Mouse (Mus musculus) heart, embryonic 10.5 days (tissue): ENCODE data around the gene Arhgap27. TPM values are rescaled to one million over a fixed set of nuclear protein-coding genes. Genes with fewer than 3 reads are reported as not detected.
"Not testable (repeated sequence)": the region's sequence is repeated elsewhere in the genome, so short reads cannot be mapped to it uniquely, and the experiment has no call there.

ENCODE experiments used
- DNase-seq: peaks from one replicate; pipeline ENCODE4 v3.0.0-alpha.2; 2017; ENCODE audit warnings: low spot score
- H3K27ac ChIP-seq: fragments of 300-500 bp; sonication (generic); 2 replicates; pipeline ENCODE4 v1.5.1; 2016; ENCODE audit warnings: mild to moderate bottlenecking
- H3K27me3 ChIP-seq: fragments of 300-500 bp; sonication (generic); 2 replicates; pipeline ENCODE4 v1.6.1; 2016; ENCODE audit warnings: mild to moderate bottlenecking; ENCODE audit not compliant: poor library complexity, insufficient read depth, severe bottlenecking
- H3K36me3 ChIP-seq: fragments of 300-500 bp; sonication (generic); 2 replicates; pipeline ENCODE4 v1.6.1; 2016; ENCODE audit warnings: mild to moderate bottlenecking, moderate library complexity
- H3K4me1 ChIP-seq: fragments of 300-500 bp; sonication (generic); 2 replicates; pipeline ENCODE4 v1.6.1; 2016; ENCODE audit warnings: mild to moderate bottlenecking
- H3K4me3 ChIP-seq: fragments of 300-500 bp; sonication (generic); 2 replicates; pipeline ENCODE4 v1.5.1; 2016; ENCODE audit warnings: mild to moderate bottlenecking, moderate library complexity
- H3K9me3 ChIP-seq: fragments of 300-500 bp; sonication (generic); 2 replicates; pipeline ENCODE4 v1.6.1; 2016; ENCODE audit warnings: mild to moderate bottlenecking, moderate library complexity
- WGBS: fragments of 180-500 bp; shearing (Covaris S2); methylation state at CpG from one replicate; pipeline ENCODE4 v1.1.7; 2016; 5-methylcytosine and 5-hydroxymethylcytosine counted together
- polyA plus RNA-seq: library from polyadenylated mRNA; unstranded; fragments of >200 nt; fragmentation: Nextera tagmentation; extraction: Ambion mirVana; gene quantifications from 2 replicates; pipeline ENCODE4 v1.2.1, GENCODE M21; 2016

Arhgap27 gene
- 5.7 and 6.0 TPM in 2 replicates for polyA plus RNA-seq

- Histone ChIP-seq H3K27ac (peak within 1 kb of the TSS; percentile 85), H3K27me3 (peaks cover 76% of the 10 kb centered on the region), H3K4me3 (peak within 1 kb of the TSS; percentile 68), H3K9me3 (no peaks in the 10 kb centered on the region), H3K4me1 (peaks cover 58% of the 10 kb centered on the region), H3K36me3 (peaks cover 25% of the 10 kb centered on the region)
- DNase-seq = no peak
- WGBS = 2% methylated on average over 35 of the region's 35 CpGs
Observed at GRCm38 (mm10) chr11:103363214-103364148, at the start of gene Arhgap27. Gene Arhgap27 (minus strand): TSS chr11:103363692.

GRCm38 (mm10) chr11:103412950-103413423, 49.5 kb upstream of the Arhgap27 start:
- 3% methylated on average over 14 of the region's 14 CpGs for WGBS
- H3K4me1 ChIP-seq = peaks cover 18% of the 10 kb centered on the region
- DNase-seq = no peak
- H3K9me3 ChIP-seq = no peaks in the 10 kb centered on the region
- H3K27me3 ChIP-seq = no peaks in the 10 kb centered on the region; the same call in 1 of the 2 replicates
- peak overlapping the region; percentile 90 for H3K27ac ChIP-seq
- H3K4me3 ChIP-seq = peak overlapping the region; percentile 95
- H3K36me3 ChIP-seq = peaks cover 7% of the 10 kb centered on the region; the same call in 1 of the 2 replicates

DNA sequence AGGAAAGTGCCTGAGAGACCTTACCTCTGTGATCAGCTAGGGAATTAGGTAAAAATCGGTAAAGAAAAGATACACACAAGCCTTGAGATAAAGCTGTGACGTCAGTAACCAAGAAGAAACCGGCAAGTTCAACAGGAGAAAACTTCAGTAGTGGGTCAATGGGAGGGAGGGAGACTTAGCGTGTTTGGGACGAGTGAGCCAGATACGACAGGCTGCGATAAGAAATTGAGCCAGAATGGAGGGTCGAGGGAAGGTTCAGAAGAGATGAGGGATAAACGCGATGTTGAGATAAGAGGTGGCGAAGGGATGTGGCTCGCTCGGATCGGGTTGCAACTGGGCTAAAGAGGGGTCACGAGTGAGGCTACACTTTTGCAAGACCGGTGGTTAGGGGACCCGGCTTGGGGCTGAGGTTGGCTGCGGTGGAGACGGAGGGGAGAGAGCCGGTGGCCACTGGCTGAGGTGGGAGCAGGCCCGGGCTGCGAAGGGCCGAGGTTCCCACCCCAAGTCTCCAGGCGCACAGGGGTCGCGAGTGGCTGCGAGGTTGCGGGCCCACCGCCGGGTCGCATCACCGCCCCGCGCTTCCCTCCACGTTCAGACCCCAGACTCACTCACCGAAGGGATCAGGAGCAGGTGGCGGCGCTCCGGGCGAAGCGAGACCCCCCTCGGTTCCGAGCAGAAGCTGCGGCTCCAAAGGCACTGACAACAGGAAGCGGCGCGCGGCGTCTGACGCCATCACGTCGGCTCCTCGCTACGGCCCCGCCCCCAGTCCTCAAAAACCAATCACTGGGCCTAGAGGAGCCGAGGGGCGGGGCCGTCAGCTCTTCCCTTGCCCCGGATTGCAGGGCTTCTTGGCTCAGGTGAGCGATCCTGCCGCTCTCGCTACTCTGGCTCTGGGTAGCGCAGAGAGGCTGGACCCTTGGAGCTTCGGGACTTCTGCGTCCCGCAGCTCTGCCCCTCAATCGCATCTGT, 48.8 kb upstream of the Arhgap27 start, which contains the start of gene Plekhm1:
Plekhm1 (minus strand) TSS at position 707 of the 969 bp plus-strand sequence.
- H3K36me3 ChIP-seq = peaks cover 7% of the 10 kb centered on the region; the same call in 1 of the 2 replicates
- H3K27me3 ChIP-seq = no peaks in the 10 kb centered on the region; the same call in 1 of the 2 replicates
- no peaks in the 10 kb centered on the region for H3K9me3 ChIP-seq
- peaks cover 18% of the 10 kb centered on the region for H3K4me1 ChIP-seq
- peak; percentile 97 for DNase-seq
- peak within 1 kb of the TSS; percentile 90 for H3K27ac ChIP-seq
- peak within 1 kb of the TSS; percentile 95 for H3K4me3 ChIP-seq
- under 1% methylated on average over 67 of the region's 67 CpGs for WGBS

DNA sequence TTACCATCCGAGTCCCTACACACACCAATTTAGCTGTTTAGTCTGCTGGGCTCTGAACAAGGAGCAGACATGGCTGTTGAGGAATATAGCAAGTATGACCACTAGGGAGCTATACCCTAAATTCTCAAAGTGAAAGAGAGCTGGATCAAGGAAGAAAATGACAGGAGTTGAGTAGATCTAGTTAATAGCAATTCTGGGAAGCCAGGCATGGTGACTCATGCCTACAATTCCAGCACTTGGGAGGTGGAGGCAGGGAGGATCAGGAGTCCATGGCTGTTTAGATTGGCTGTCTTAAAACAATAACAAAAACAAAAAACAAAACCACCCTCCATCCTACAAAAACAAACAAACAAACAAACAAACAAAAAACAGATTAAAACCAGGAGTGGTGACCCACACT, 47.8 kb upstream of the Arhgap27 start:
- peak overlapping the region; percentile 95; the same call in 1 of the 2 replicates for H3K4me3 ChIP-seq
- 84% methylated on average over 1 of the region's 1 CpGs for WGBS
- H3K4me1 ChIP-seq = peaks cover 18% of the 10 kb centered on the region
- no peak overlapping the region for H3K27ac ChIP-seq
- no peaks in the 10 kb centered on the region for H3K27me3 ChIP-seq
- H3K9me3 ChIP-seq = no peaks in the 10 kb centered on the region
- peaks cover 7% of the 10 kb centered on the region; the same call in 1 of the 2 replicates for H3K36me3 ChIP-seq
- no peak for DNase-seq

GRCm38 (mm10) chr11:103408880-103409279, 45.4 kb upstream of the Arhgap27 start:
- WGBS = 91% methylated on average over 13 of the region's 13 CpGs
- DNase-seq = no peak
- H3K4me1 ChIP-seq = peaks cover 18% of the 10 kb centered on the region
- no peak overlapping the region for H3K4me3 ChIP-seq
- no peaks in the 10 kb centered on the region for H3K27me3 ChIP-seq
- H3K36me3 ChIP-seq = peaks cover 13% of the 10 kb centered on the region
- no peak overlapping the region for H3K27ac ChIP-seq
- H3K9me3 ChIP-seq = no peaks in the 10 kb centered on the region

- H3K9me3 ChIP-seq, H3K27ac ChIP-seq, H3K4me3 ChIP-seq, DNase-seq, H3K27me3 ChIP-seq: not testable (repeated sequence)
- Histone ChIP-seq H3K4me1 (peaks cover 12% of the 10 kb centered on the region), H3K36me3 (peaks cover 25% of the 10 kb centered on the region)
- 62% methylated on average over 5 of the region's 5 CpGs for WGBS
Observed at GRCm38 (mm10) chr11:103407136-103407535, 43.6 kb upstream of the Arhgap27 start.

GRCm38 (mm10) chr11:103406551-103406950, 43.1 kb upstream of the Arhgap27 start:
- Histone ChIP-seq H3K4me1 (peaks cover 7% of the 10 kb centered on the region), H3K9me3 (no peaks in the 10 kb centered on the region), H3K27ac (no peak overlapping the region), H3K4me3 (no peak overlapping the region), H3K36me3 (peaks cover 25% of the 10 kb centered on the region), H3K27me3 (no peaks in the 10 kb centered on the region)
- 74% methylated on average over 7 of the region's 7 CpGs for WGBS
- DNase-seq = no peak

- H3K4me3 ChIP-seq = no peak overlapping the region
- 89% methylated on average over 1 of the region's 1 CpGs for WGBS
Observed at GRCm38 (mm10) chr11:103405814-103406213, 42.3 kb upstream of the Arhgap27 start.

GRCm38 (mm10) chr11:103404618-103405017, 41.1 kb upstream of the Arhgap27 start:
- no peaks in the 10 kb centered on the region for H3K27me3 ChIP-seq
- no peak for DNase-seq
- no peak overlapping the region for H3K27ac ChIP-seq
- H3K4me1 ChIP-seq = no peaks in the 10 kb centered on the region
- H3K9me3 ChIP-seq = no peaks in the 10 kb centered on the region
- peaks cover 25% of the 10 kb centered on the region for H3K36me3 ChIP-seq
- H3K4me3 ChIP-seq = no peak overlapping the region

More at GRCm38 (mm10) chr11:103405814-103406213, 42.3 kb upstream of the Arhgap27 start:
- Histone ChIP-seq H3K27me3 (no peaks in the 10 kb centered on the region), H3K4me1 (peaks cover 1% of the 10 kb centered on the region; the same call in 1 of the 2 replicates), H3K9me3 (no peaks in the 10 kb centered on the region), H3K27ac (no peak overlapping the region), H3K36me3 (peaks cover 25% of the 10 kb centered on the region)
- no peak for DNase-seq

- H3K27me3 ChIP-seq = no peaks in the 10 kb centered on the region
- 60% methylated on average over 4 of the region's 4 CpGs for WGBS
- H3K36me3 ChIP-seq = peaks cover 20% of the 10 kb centered on the region
- H3K27ac ChIP-seq = no peak overlapping the region
- DNase-seq = no peak
- no peak overlapping the region for H3K4me3 ChIP-seq
- no peaks in the 10 kb centered on the region for H3K9me3 ChIP-seq
- no peaks in the 10 kb centered on the region for H3K4me1 ChIP-seq
Observed at GRCm38 (mm10) chr11:103403776-103404175, 40.3 kb upstream of the Arhgap27 start.

DNA sequence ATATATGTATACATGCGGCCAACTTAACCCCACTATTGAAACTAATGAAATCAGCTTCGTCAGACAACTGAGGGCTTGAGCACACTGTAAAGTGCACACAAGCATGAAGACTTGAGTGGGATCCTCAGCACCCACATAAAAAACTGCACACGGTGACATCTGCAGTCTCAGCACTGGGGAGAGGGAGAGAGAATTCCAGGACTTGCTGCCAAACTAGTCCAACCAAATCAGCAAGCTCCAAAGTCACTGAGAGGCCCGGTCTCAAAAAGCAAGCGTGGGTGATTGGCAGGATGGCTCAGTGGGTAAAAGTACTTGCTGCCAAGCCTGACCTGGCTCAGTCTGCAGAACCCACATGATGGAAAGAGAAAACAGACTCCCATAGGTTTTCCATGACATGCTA, 39.2 kb upstream of the Arhgap27 start:
- 94% methylated on average over 5 of the region's 5 CpGs for WGBS
- DNase-seq = no peak
- no peaks in the 10 kb centered on the region for H3K4me1 ChIP-seq

DNA sequence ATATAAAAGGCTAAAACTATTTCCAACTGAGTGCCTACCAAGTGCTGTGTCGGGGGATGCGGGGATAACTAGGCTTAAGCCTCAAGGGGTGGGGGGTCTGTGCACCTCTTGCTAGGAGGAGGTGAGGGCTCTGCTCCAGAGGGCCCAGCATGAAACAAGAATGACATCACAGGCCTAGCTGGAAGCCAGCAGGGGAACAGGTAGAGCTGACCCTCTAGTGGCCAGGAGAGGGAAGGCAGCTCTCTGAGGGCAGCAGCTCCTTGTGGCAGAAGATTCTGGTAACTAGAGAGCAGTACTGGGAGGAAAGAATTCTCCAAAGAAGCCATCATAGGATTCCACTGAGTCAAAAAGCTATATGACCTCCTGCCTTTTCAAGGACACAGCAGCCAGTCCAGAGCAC, 38.7 kb upstream of the Arhgap27 start:
- Histone ChIP-seq H3K36me3 (peaks cover 18% of the 10 kb centered on the region), H3K4me1 (no peaks in the 10 kb centered on the region), H3K27me3 (no peaks in the 10 kb centered on the region), H3K4me3 (no peak overlapping the region), H3K9me3 (no peaks in the 10 kb centered on the region), H3K27ac (no peak overlapping the region)
- no peak for DNase-seq
- 45% methylated on average over 2 of the region's 2 CpGs for WGBS

More for the DNA sequence above, 39.2 kb upstream of the Arhgap27 start:
- peaks cover 18% of the 10 kb centered on the region for H3K36me3 ChIP-seq
- H3K27me3 ChIP-seq = no peaks in the 10 kb centered on the region
- no peaks in the 10 kb centered on the region for H3K9me3 ChIP-seq
- no peak overlapping the region for H3K4me3 ChIP-seq
- H3K27ac ChIP-seq = no peak overlapping the region
